Mouse (Mus musculus): ENCODE results near the gene Micu1. TPM values are rescaled to one million over a fixed set of nuclear protein-coding genes. Genes with fewer than 3 reads are reported as not detected.

The Micu1 gene
- total RNA-seq, 2 experiments from 2014 or later: 80.3 to 94.7 TPM

GRCm38 (mm10) chr10:59774141-59774534, 71.9 kb downstream of the Micu1 start:
- DNase-seq: no peak

GRCm38 (mm10) chr10:59777246-59777645, 75.0 kb downstream of the Micu1 start:
- no peak for DNase-seq

GRCm38 (mm10) chr10:59778137-59778710, 75.9 kb downstream of the Micu1 start:
- DNase-seq: no peak

- no peak for DNase-seq
Measured at GRCm38 (mm10) chr10:59780698-59781097, 78.4 kb downstream of the Micu1 start.

- no peak for DNase-seq
Measured at GRCm38 (mm10) chr10:59781205-59781931, 79.1 kb downstream of the Micu1 start.

- DNase-seq: no peak
Measured at GRCm38 (mm10) chr10:59784731-59785685, 82.7 kb downstream of the Micu1 start.

GRCm38 (mm10) chr10:59786289-59786688, 84.0 kb downstream of the Micu1 start:
- no peak for DNase-seq

- DNase-seq: no peak
Measured at GRCm38 (mm10) chr10:59787140-59787800, 85.0 kb downstream of the Micu1 start.

GRCm38 (mm10) chr10:59787870-59788269, 85.6 kb downstream of the Micu1 start:
- no peak for DNase-seq

- DNase-seq: no peak
Measured at GRCm38 (mm10) chr10:59790291-59790929, 88.1 kb downstream of the Micu1 start.

- DNase-seq: no peak
Measured at GRCm38 (mm10) chr10:59791896-59792295, 89.6 kb downstream of the Micu1 start.

- no peak for DNase-seq
Measured at GRCm38 (mm10) chr10:59792575-59793176, 90.4 kb downstream of the Micu1 start.

GRCm38 (mm10) chr10:59793454-59793853, 91.2 kb downstream of the Micu1 start:
- no peak for DNase-seq

GRCm38 (mm10) chr10:59795085-59795484, 92.8 kb downstream of the Micu1 start:
- DNase-seq: no peak

GRCm38 (mm10) chr10:59795902-59796301, 93.6 kb downstream of the Micu1 start:
- DNase-seq: no peak

GRCm38 (mm10) chr10:59798371-59798770, 96.1 kb downstream of the Micu1 start:
- no peak for DNase-seq

GRCm38 (mm10) chr10:59799303-59800044, 97.2 kb downstream of the Micu1 start:
- DNase-seq: no peak

GRCm38 (mm10) chr10:59800159-59800558, 97.9 kb downstream of the Micu1 start:
- DNase-seq: no peak

GRCm38 (mm10) chr10:59800826-59801501, 98.7 kb downstream of the Micu1 start:
- no peak for DNase-seq

GRCm38 (mm10) chr10:59808677-59809076, 106.4 kb downstream of the Micu1 start:
- no peak for DNase-seq

All from gastrocnemius, postnatal 10 days (tissue).